Mouse (Mus musculus) CH12.LX (cell line): ENCODE measurements around the gene Ikzf2. TPM values are rescaled to one million over a fixed set of nuclear protein-coding genes. Genes with fewer than 3 reads are reported as not detected.

Experiments used
- DNase-seq: peaks from one replicate; pipeline ENCODE4 v3.0.0-alpha.2; 2013; ENCODE audit errors: extremely low read depth
- H3K27ac ChIP-seq: 2 replicates; pipeline ENCODE4 v1.5.1; 2012; ENCODE audit warnings: low read depth, mild to moderate bottlenecking, control low read depth, moderate library complexity; ENCODE audit not compliant: insufficient read depth
- H3K27me3 ChIP-seq: replicated peaks from 2 replicates; pipeline ENCODE3; 2012; ENCODE audit warnings: inconsistent platforms
- H3K36me3 ChIP-seq, 2 experiments: replicated peaks in 1 of 2; 2 replicates each; pipeline versions ENCODE3 to v1.6.1; 2012; ENCODE audit warnings: inconsistent platforms in 1 of 2, low read length in 1 of 2, mild to moderate bottlenecking in 1 of 2, mixed read lengths in 1 of 2, moderate library complexity in 1 of 2; ENCODE audit not compliant: control insufficient read depth in 1 of 2, insufficient read depth in 1 of 2
- H3K4me1 ChIP-seq, 2 experiments: 2 replicates each; pipeline ENCODE4 v1.6.1; 2012; ENCODE audit warnings: inconsistent platforms in 1 of 2, moderate library complexity in 1 of 2; ENCODE audit not compliant: insufficient read depth in 2 of 2, control insufficient read depth in 1 of 2
- H3K4me2 ChIP-seq: 2 replicates; pipeline ENCODE4 v1.6.1; 2012; ENCODE audit warnings: low read depth, mild to moderate bottlenecking, control low read depth; ENCODE audit not compliant: poor library complexity, insufficient read depth, severe bottlenecking
- H3K4me3 ChIP-seq, 3 experiments: fragments of 150-350 bp in 1 of 3; sonication (generic) in 1 of 3; replicated peaks in 1 of 3; 2 replicates each; pipeline versions ENCODE3 to v1.5.1; 2011 to 2012; ENCODE audit warnings: low read depth in 2 of 3, low read length in 2 of 3, mild to moderate bottlenecking in 2 of 3, moderate library complexity in 2 of 3, control low read depth in 1 of 3, improper control_type of control experiment in 1 of 3, inconsistent platforms in 1 of 3, mixed read lengths in 1 of 3; ENCODE audit not compliant: poor library complexity in 1 of 3
- H3K79me2 ChIP-seq: replicated peaks from 2 replicates; pipeline ENCODE4 v1.6.1; 2012; ENCODE audit warnings: mild to moderate bottlenecking, moderate library complexity; ENCODE audit not compliant: control insufficient read depth, poor library complexity, insufficient read depth, severe bottlenecking; ENCODE audit errors: extremely low read depth
- H3K9ac ChIP-seq: 2 replicates; pipeline ENCODE4 v1.6.1; 2012; ENCODE audit warnings: low read depth, mild to moderate bottlenecking, control low read depth, moderate library complexity; ENCODE audit not compliant: insufficient read depth
- H3K9me3 ChIP-seq: replicated peaks from 2 replicates; pipeline ENCODE3; 2012; ENCODE audit warnings: low read length, inconsistent platforms, mixed read lengths
- BHLHE40 ChIP-seq: IDR thresholded peaks from 2 replicates; pipeline ENCODE4 v1.6.1; 2011; ENCODE audit warnings: mild to moderate bottlenecking, low read depth, low read length, improper control_type of control experiment
- CHD1 ChIP-seq: IDR thresholded peaks from 2 replicates; pipeline ENCODE4 v1.6.1; 2012; ENCODE audit warnings: low read depth, low read length, improper control_type of control experiment, inconsistent platforms
- CHD2 ChIP-seq: IDR thresholded peaks from 2 replicates; pipeline ENCODE4 v1.6.1; 2011; ENCODE audit warnings: low read length, improper control_type of control experiment
- CTCF ChIP-seq, 2 experiments: IDR thresholded peaks in 1 of 2; conservative IDR thresholded peaks in 1 of 2; 2 replicates each; pipeline ENCODE4 v1.5.1; 2011 to 2012; ENCODE audit warnings: low read depth in 2 of 2, low read length in 2 of 2, improper control_type of control experiment in 1 of 2, inconsistent platforms in 1 of 2, mild to moderate bottlenecking in 1 of 2, moderate library complexity in 1 of 2
- E2F4 ChIP-seq: IDR thresholded peaks from 2 replicates; pipeline ENCODE4 v1.6.1; 2011; ENCODE audit warnings: low read depth, low read length, improper control_type of control experiment; ENCODE audit not compliant: insufficient replicate concordance
- ELF1 ChIP-seq: IDR thresholded peaks from 2 replicates; pipeline ENCODE4 v1.6.1; 2014; ENCODE audit warnings: low read depth, mild to moderate bottlenecking, inconsistent platforms, low read length, improper control_type of control experiment
- HCFC1 ChIP-seq: IDR thresholded peaks from 2 replicates; pipeline ENCODE4 v1.6.1; 2012; ENCODE audit warnings: low read depth, mild to moderate bottlenecking, inconsistent platforms, low read length, improper control_type of control experiment
- IRF4 ChIP-seq: IDR thresholded peaks from 2 replicates; pipeline ENCODE4 v1.6.1; 2014; ENCODE audit warnings: low read depth, mild to moderate bottlenecking, inconsistent platforms, low read length, improper control_type of control experiment
- JUND ChIP-seq: conservative IDR thresholded peaks from 2 replicates; pipeline ENCODE4 v1.6.1; 2011; ENCODE audit warnings: low read depth, low read length, improper control_type of control experiment
- KAT2A ChIP-seq: IDR thresholded peaks from 2 replicates; pipeline ENCODE4 v1.6.1; 2012; ENCODE audit warnings: low read length, improper control_type of control experiment, inconsistent platforms; ENCODE audit not compliant: insufficient replicate concordance
- MAFK ChIP-seq: IDR thresholded peaks from 2 replicates; pipeline ENCODE4 v1.6.1; 2011; ENCODE audit warnings: low read length, improper control_type of control experiment; ENCODE audit not compliant: insufficient replicate concordance
- MEF2A ChIP-seq: IDR thresholded peaks from 2 replicates; pipeline ENCODE4 v1.6.1; 2014; ENCODE audit warnings: low read depth, mild to moderate bottlenecking, inconsistent platforms, low read length, improper control_type of control experiment, borderline replicate concordance
- NELFE ChIP-seq: IDR thresholded peaks from 2 replicates; pipeline ENCODE4 v1.6.1; 2011; ENCODE audit warnings: low read depth, low read length, improper control_type of control experiment
- NRF1 ChIP-seq: IDR thresholded peaks from 2 replicates; pipeline ENCODE4 v1.6.1; 2014; ENCODE audit warnings: low read depth, mild to moderate bottlenecking, inconsistent platforms, low read length, improper control_type of control experiment, moderate library complexity
- RAD21 ChIP-seq: IDR thresholded peaks from 2 replicates; pipeline ENCODE4 v1.6.1; 2011; ENCODE audit warnings: low read depth, mild to moderate bottlenecking, low read length, improper control_type of control experiment, moderate library complexity
- SIN3A ChIP-seq: IDR thresholded peaks from 2 replicates; pipeline ENCODE4 v1.6.1; 2012; ENCODE audit warnings: low read length, improper control_type of control experiment, inconsistent platforms
- TCF12 ChIP-seq: IDR thresholded peaks from 2 replicates; pipeline ENCODE4 v1.6.1; 2014; ENCODE audit warnings: low read depth, mild to moderate bottlenecking, inconsistent platforms, low read length, improper control_type of control experiment
- USF1 ChIP-seq: IDR thresholded peaks from 2 replicates; pipeline ENCODE4 v1.6.1; 2014; ENCODE audit warnings: low read depth, mild to moderate bottlenecking, inconsistent platforms, low read length, improper control_type of control experiment
- USF2 ChIP-seq: conservative IDR thresholded peaks from 2 replicates; pipeline ENCODE4 v1.6.1; 2011; ENCODE audit warnings: low read depth, low read length, improper control_type of control experiment
- dilution Hi-C: fragments of 300-500 bp; cut with MboI; formaldehyde crosslinking; loops from 2 replicates; pipeline ENCODE4 v1.14.3; 2020; ENCODE audit warnings: low sequenced_read_pairs; ENCODE audit not compliant: extremely low pct_unique_long_range_greater_than_20kb, extremely low pct_ligation_motif_present
- in situ Hi-C: fragments of 300-500 bp; cut with MboI; formaldehyde crosslinking; loops from 3 replicates; pipeline ENCODE4 v1.14.3; 2019; ENCODE audit warnings: low sequenced_read_pairs, low pct_ligation_motif_present, low pct_unique_long_range_greater_than_20kb, mixed read lengths
- polyA plus RNA-seq: library from polyadenylated mRNA; unstranded; fragments of >175 nt; gene quantifications from 2 replicates; pipeline ENCODE4 v1.2.1, GENCODE M21; 2012; ENCODE audit warnings: low read depth; ENCODE audit not compliant: insufficient read length
- total RNA-seq, 2 experiments: library from RNA; depleted of rRNA; stranded (reverse); fragments of 300-350 nt in 1 of 2; fragments of >200 nt in 1 of 2; gene quantifications; 2 replicates each; pipeline ENCODE4 v1.2.3; 2012 to 2014

Ikzf2 gene
- total and polyA plus RNA-seq, 3 experiments = not detected

GRCm38 (mm10) chr1:69688118-69688517 lies 1.1 kb upstream of the Ikzf2 start:
- H3K9ac ChIP-seq = no peak overlapping the region
- DNase-seq = no peak
- H3K4me3 ChIP-seq = no peak overlapping the region
- H3K36me3 ChIP-seq = no peaks in the 10 kb centered on the region
- peaks cover 5% of the 10 kb centered on the region for H3K9me3 ChIP-seq
- no peaks in the 10 kb centered on the region for H3K79me2 ChIP-seq
- dilution Hi-C loops = no loop called here
- in situ Hi-C loops = no loop called here
- H3K4me1 ChIP-seq = no peaks in the 10 kb centered on the region
- H3K27me3 ChIP-seq = no peaks in the 10 kb centered on the region
- no peak overlapping the region for H3K27ac ChIP-seq
- H3K4me2 ChIP-seq = no peak overlapping the region
- TF ChIP-seq KAT2A = no peak
- TF ChIP-seq TCF12 = no peak
- TF ChIP-seq IRF4 = no peak
- TF ChIP-seq E2F4 = no peak
- TF ChIP-seq NELFE = no peak
- no peak for TF ChIP-seq NRF1
- TF ChIP-seq SIN3A = no peak
- no peak for TF ChIP-seq CHD1
- TF ChIP-seq BHLHE40 = no peak
- no peak for TF ChIP-seq CTCF (conservative IDR thresholded peaks at IDR 0.05 in 1 of 2, IDR thresholded peaks at IDR 0.05 in 1 of 2; ENCODE audit: low read depth in 2 of 2, low read length in 2 of 2)
- TF ChIP-seq RAD21 = no peak
- TF ChIP-seq USF1 = no peak
- no peak for TF ChIP-seq USF2

- Histone ChIP-seq H3K4me1 (no peaks in the 10 kb centered on the region), H3K27ac (no peak overlapping the region)
Measured at GRCm38 (mm10) chr1:69686741-69687075, 337 bp downstream of the Ikzf2 start.

More at GRCm38 (mm10) chr1:69686741-69687075, 337 bp downstream of the Ikzf2 start:
- Histone ChIP-seq H3K9me3 (peaks cover 5% of the 10 kb centered on the region), H3K79me2 (no peaks in the 10 kb centered on the region), H3K9ac (no peak overlapping the region), H3K4me3 (no peak overlapping the region), H3K4me2 (no peak overlapping the region), H3K36me3 (no peaks in the 10 kb centered on the region), H3K27me3 (no peaks in the 10 kb centered on the region)
- dilution Hi-C loops (no loop called here), in situ Hi-C loops (no loop called here)
- DNase-seq = no peak
- TF ChIP-seq MAFK (no peak), ELF1 (no peak), CHD2 (no peak), MEF2A (no peak), HCFC1 (no peak), SIN3A (no peak), JUND (no peak)
